Mouse (Mus musculus): ENCODE measurements around the gene Gm42791.
A peak's percentile ranks its signal among the peaks of the same experiment; 100 is the strongest.

The Gm42791 gene

DNA sequence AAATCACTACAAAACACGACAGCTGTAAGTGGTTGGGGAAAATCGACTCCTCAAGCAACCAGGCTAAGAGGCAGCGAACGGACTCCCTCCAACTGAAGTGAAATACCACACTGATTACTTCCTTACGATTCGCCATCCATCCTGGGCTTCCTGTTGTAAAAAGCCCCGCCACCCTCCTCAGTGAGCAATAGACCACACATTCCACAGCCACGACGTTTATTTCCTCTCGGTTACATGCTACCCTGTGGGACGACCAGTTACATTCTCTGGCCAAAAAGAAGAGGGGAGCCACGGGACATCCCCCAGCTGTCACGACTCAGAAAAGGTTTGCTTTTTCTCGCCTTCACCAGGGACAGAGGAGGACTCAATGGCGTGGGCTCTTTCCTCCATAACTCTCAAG is 44.9 kb downstream of the Gm42791 start:
- DNase-seq, result no peak

DNA sequence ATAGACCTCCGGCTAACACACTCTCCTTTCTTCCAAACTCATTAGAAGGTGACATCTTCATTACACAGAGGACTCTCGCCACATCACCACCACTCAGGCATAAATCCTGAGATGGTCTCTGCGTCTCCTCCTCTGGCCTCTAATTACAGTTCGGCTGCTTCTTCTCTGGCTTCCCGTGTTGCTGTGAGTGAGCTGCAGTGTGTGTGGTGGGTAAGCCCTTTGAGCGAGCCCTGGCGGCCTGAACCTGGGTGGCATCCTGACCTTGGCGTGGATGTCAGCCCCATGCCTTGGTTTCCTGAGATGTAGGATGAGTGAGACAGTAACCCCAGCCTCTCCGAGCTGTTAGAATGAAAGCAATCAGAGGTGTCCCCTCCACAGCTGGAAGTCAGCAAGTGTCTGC is 46.4 kb downstream of the Gm42791 start:
- DNase-seq, result no peak

GRCm38 (mm10) chr5:148947412-148947811 is 47.5 kb downstream of the Gm42791 start:
- no peak for DNase-seq

GRCm38 (mm10) chr5:148946787-148947186 is 48.2 kb downstream of the Gm42791 start:
- peak in 1 of 2 experiments; percentile 50 for DNase-seq

GRCm38 (mm10) chr5:148945735-148946134 is 49.2 kb downstream of the Gm42791 start:
- no peak for DNase-seq

GRCm38 (mm10) chr5:148944024-148944423 is 50.9 kb downstream of the Gm42791 start:
- no peak for DNase-seq

GRCm38 (mm10) chr5:148943444-148943843 is 51.5 kb downstream of the Gm42791 start:
- no peak for DNase-seq

DNA sequence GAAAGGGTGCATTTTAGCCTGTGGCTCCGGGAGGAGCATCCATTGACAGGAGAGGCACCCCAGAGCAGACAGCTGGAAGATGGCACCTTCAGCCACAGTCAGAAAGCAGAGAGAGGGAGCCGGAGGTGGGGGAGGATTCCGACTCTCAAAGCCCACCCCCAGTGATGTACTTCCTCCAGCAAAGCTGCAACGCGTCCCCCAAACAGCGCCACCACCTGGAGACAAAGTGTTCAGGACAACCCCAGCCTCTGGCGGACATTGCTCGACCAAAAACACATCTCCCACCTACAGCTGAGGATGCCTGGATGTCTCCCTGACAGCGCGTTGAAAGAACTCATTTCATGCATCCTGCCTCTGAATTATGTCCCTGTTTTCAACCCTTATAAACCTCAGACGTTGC is 52.0 kb downstream of the Gm42791 start:
- no peak for DNase-seq

GRCm38 (mm10) chr5:148942305-148942704 is 52.6 kb downstream of the Gm42791 start:
- no peak for DNase-seq

DNA sequence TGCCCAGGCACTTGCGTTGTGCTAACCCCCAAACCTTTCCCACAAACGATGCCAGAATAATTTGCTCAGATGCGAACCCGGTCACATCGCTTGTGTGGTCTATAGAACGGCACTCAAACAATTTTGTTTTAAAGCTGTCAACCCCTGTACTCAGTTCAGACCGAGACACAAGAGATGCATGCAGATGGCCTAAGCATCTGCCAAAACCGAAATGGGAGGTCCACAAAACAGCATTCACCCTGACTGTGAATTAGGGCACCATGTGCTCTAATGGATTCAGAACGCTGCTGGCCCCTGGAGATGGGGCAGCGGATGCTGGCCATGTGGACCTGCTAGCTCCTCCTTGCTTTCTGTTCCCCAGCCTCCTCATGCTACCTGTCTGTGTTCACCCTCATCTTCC is 53.1 kb downstream of the Gm42791 start:
- DNase-seq, result no peak

DNA sequence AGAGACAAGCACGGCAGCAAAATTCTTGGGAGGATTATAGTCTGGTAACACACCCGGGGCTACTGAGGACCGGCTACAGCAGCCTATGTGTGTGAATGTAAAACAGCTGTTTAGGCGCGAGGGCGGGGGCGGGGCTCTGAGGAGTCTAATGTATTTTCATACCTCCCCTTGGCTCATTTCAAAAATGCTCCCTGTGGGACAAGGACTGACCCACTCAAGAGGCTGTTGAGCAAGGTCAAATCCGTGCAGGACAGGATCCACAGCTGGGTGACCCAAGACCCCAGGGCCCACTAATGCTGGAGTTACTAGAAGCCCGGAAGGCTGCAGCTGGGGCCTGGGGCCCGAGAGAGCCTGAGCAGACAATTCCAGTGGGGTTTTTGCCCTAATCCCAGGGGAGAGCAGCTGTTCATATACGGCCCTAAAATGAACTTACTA is 55.0 kb downstream of the Gm42791 start:
- DNase-seq, result no peak

- peak; percentile 47 to 57 for DNase-seq
Measured at GRCm38 (mm10) chr5:148936516-148936951, 58.4 kb downstream of the Gm42791 start.

- no peak for DNase-seq
Measured at GRCm38 (mm10) chr5:148935871-148936270, 59.1 kb downstream of the Gm42791 start.

DNA sequence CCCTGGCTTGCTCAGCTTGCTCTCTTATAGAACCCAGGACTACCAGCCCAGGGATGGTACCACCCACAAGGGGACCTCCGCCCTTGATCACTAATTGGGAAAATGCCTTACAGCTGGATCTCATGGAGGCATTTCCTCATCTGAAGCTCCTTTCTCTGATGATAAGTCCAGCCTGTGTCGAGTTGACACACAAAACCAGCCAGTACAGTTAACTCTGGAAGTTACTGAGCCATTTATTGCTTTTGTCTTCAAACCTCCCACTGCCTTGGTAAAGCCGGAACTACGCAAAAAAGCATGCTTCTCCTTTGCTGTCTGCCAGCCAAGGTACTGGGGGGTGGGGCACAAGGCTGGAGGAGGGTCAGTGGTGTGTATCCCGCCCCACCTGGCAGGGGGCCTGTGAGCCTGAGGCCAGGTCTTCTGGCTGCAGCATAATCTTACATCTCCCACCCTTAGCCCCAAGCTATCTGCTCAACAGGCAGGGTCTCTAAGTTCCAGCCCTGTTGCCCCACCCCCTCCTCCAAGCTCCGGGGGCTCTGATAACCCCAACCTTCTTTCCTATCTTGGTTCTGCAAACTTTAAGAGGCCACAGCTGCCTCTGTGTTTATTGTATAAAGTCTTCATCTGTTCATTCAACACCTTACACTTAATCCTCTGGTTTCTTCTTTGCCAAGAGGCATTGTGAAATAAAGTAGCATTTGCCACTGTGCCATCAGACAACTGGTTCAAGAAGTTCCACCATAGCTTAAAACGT is 59.7 kb downstream of the Gm42791 start:
- DNase-seq, result no peak

GRCm38 (mm10) chr5:148934457-148934856 is 60.5 kb downstream of the Gm42791 start:
- no peak for DNase-seq

- no peak for DNase-seq
Measured at GRCm38 (mm10) chr5:148933767-148934166, 61.2 kb downstream of the Gm42791 start.

DNA sequence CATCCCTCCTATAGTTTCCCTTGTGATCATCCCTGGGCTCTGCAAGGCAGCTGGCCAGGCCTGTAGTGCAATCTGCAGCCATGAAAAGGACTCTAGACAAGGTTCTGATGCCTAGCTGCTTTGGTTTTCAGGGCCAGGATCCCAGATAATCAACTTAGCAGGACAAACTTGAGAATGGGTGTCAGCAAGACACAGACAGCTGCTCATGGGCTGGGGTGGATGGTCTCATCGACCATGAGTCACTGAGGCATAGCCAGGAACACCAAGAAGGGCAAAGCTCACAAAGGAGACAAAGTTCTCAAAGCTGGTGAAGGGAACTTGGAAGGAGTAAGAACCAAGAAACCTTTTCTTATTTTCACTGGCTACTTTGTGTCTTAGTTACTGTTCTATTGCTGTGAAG is 63.6 kb downstream of the Gm42791 start:
- DNase-seq, result peak; percentile 67 to 72

- no peak for DNase-seq
Measured at GRCm38 (mm10) chr5:148929116-148929449, 65.9 kb downstream of the Gm42791 start, which contains the start of gene Katnal1. Katnal1 (minus strand) TSS chr5:148929320.

DNA sequence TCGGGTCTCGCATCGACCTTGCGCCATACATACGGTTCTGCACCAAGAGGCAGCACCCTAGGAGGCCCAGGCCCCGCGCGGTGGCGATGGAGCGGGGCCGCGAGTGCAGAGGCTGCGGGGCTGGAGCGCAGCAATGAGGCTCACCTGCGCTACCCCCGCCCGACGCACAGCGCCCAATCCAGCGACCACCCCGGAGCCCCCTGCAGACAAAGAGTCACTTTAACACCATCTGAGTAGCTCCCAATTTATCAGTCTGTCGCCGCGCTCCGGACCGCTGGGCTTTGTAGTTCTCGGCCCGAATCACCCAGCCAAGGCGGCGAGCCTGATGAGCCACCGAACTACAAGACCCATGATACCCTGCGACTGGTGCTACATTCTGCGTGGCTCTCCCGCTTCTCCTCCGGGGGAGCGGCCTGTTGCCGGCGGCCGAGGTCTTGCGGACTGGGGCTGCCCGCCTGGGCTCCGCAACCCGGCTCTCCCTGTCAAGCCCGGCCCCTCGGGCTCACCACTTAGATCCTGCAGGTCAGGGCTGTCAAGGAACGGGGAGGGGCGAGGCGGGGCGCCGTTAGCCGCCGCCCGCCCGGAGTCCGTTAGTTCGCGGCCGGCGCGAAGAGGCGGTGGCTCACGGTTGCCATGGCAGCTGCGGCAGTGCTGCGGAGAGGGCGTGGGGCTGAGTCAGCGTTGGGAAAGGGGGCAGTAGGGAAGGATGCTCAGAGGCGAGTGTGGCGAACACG is 66.4 kb downstream of the Gm42791 start:
- peak; percentile 94 for DNase-seq

DNA sequence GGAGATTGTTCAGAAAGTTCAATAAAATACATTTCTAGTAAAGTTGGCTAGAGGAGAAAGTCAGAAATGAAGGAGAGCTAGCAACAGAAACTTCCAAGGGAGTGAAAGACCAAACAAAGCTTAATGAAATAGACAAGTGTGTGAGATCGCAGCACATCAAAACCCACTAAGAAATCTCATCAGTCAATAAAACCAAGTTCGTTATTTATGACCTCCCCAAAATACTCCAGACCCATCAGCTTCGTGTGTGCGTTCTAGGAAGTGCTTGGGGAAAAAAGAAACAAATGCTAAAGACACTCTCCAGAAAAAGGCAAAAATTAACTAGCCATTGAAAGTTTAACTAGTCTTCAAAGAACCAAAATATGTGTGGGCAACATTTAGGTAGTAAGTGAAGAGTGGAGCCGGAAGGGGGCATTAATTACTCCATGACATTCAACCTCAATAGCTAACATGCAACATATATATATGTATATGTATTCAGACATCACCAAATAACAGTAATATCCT is 67.2 kb downstream of the Gm42791 start:
- no peak for DNase-seq

GRCm38 (mm10) chr5:148924586-148924985 is 70.4 kb downstream of the Gm42791 start:
- no peak for DNase-seq

DNA sequence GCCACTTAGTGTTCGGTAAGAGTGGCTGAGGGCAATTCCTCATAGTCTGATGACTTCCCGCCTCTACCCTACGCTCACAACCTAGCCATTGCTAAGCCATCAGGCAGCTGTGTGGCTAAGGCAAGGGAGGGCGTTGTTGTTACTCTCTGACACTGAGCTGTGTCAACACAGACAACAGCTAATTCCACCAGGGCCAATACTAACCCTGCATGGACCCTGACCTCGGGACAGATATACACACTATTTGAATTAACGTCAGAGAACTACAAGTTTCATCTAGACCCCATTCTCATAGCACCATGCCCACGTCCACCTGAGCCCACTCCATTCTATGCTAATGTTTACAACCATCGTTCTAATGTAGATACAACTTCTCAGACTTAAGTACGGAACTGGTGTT is 70.9 kb downstream of the Gm42791 start:
- no peak for DNase-seq

DNA sequence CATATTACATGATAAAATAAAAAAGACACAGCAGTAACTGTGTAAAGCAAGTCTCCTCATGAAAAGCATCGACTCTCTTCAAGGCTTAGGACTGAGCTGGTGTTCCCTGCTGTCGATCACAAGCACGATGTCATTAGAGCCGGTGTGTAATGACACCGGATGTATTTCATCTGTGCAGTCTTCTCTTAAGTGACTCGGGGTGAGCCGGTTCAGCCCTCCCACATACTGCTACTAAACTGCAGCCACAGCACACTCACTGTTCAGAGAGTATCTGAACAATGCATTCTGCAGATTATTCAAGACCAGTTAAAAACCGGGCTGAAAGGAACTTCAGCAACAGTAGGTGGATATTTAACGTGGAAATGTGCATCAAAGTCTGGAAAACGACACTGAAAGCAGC is 71.5 kb downstream of the Gm42791 start:
- no peak for DNase-seq

DNA sequence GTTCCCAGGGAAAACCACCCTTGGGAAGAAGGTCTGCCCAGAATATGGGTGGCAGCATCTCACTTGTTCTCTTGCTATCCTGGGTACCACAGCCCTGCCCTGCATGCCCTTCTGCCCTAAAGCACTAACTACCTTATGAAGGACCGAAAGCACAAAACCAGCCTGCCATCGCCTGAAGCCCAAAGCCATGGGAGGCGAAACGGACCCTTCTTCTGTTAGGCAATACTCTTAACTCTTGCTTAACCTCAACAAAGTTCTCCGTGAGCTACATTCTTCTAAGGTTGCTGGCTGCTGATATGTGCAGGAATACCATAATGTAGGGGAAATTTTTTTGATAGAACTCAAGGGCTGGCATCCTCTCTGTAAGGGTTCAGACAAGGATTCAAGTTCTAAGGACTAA is 72.2 kb downstream of the Gm42791 start:
- no peak for DNase-seq

Measured in kidney, adult 8-10 months (tissue).